Mouse (Mus musculus): ENCODE results near the gene Clmp. TPM values are rescaled to one million over a fixed set of nuclear protein-coding genes. Genes with fewer than 3 reads are reported as not detected.
"Not testable (repeated sequence)": the region's sequence is repeated elsewhere in the genome, so short reads cannot be mapped to it uniquely, and the experiment has no call there.

The Clmp gene
- polyA plus RNA-seq, 1 experiment from 2014 or later = 59.6 TPM

DNA sequence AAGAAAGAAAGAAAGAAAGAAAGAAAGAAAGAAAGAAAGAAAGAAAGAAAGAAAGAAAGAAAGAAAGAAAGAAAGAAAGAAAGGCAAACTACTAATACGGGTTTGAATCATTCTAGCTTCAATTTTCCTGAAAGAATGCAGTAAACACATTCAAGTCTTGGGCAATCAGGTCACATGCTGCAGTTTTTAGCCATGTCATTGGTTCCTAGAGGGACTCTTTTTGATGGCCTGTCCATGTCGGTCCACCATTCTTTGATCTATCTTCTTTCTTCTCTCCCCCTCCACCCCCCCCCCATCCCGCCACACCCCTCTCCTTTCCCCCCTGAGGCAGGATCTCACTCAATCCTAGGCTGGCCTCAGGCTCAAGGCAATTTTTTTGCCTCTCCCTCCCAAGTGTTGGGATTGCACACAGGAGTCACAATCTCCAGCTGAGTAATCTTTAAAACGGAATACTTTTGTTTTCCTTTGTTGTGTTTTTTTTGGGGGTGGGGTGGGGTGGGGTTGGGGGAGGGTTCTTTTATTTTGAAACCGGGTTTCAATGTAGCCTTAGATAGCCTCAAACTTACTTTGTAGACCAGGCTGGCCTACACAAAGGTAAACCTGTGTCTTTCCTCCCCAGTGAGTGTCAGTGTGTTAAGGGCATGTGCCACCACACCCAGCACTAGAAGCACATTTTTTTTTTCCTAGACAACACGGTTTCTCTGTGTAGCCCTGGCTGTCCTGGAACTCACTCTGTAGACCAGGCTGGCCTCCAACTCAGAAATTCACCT is 106.3 kb downstream of the Clmp start:
- no peak overlapping the region for H3K27ac ChIP-seq
- no peaks in the 10 kb centered on the region for H3K9me3 ChIP-seq (replicated peaks)
- H3K36me3 ChIP-seq = no peaks in the 10 kb centered on the region
- ATAC-seq (ENCODE audit: low FRiP score) = no peak
- no peaks in the 10 kb centered on the region for H3K4me1 ChIP-seq
- H3K4me2 ChIP-seq (replicated peaks) = no peak overlapping the region
- H3K9ac ChIP-seq = no peak overlapping the region
- 64% methylated on average over 6 of the region's 6 CpGs for WGBS
- no peak overlapping the region for H3K4me3 ChIP-seq
- no peaks in the 10 kb centered on the region for H3K27me3 ChIP-seq

DNA sequence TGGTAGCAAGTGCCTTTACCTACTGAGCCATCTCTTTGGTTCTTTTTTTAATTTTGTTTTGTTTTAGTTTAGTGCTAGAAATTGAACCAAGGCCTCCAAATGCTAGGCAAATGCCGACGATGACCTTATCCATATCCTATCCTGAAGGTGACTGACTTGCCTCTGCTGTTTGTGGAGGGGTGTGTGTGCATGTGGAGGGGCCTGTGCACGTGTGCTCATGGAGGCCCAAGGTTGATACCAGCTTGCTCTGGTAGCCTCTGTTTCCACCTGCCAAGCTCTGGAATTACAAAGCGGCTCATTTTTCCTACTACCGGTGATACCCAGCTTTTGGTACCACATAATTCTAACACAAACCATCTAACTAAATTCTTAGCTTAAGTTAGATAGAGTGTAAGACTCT is 107.8 kb downstream of the Clmp start:
- H3K9me3 ChIP-seq (replicated peaks) = no peaks in the 10 kb centered on the region
- H3K27me3 ChIP-seq = no peaks in the 10 kb centered on the region
- no peak overlapping the region for H3K4me3 ChIP-seq
- no peak overlapping the region for H3K9ac ChIP-seq
- no peak for ATAC-seq (ENCODE audit: low FRiP score)
- no peaks in the 10 kb centered on the region for H3K36me3 ChIP-seq
- no peak overlapping the region for H3K4me2 ChIP-seq (replicated peaks)
- no peaks in the 10 kb centered on the region for H3K4me1 ChIP-seq
- WGBS = 99% methylated on average over 5 of the region's 5 CpGs
- no peak overlapping the region for H3K27ac ChIP-seq

DNA sequence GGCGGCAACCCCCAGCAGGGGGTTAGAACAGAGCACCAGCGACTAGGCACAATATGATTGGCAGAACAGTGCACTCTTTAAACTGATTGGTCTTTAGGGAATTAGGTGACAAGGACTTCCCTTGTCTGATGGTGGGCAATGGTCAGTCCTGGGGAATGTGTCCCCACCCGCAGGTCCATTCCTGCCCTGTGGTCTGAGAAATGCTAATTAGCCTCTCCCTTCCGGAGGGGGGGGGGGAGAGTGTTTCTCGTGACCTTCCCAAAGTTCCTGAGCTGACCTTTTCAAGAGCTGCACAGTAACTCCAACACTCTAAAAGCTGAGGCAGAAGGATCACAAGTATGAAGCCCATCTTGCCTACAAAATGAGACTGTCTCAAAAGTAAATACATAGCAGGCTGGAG is 108.5 kb downstream of the Clmp start:
- no peaks in the 10 kb centered on the region for H3K9me3 ChIP-seq (replicated peaks)
- ATAC-seq (ENCODE audit: low FRiP score) = no peak
- H3K4me1 ChIP-seq = peaks cover 4% of the 10 kb centered on the region
- no peak overlapping the region for H3K9ac ChIP-seq
- H3K27me3 ChIP-seq = no peaks in the 10 kb centered on the region
- H3K4me3 ChIP-seq = no peak overlapping the region
- WGBS = 22% methylated on average over 5 of the region's 5 CpGs
- H3K36me3 ChIP-seq = no peaks in the 10 kb centered on the region
- H3K4me2 ChIP-seq (replicated peaks) = no peak overlapping the region
- no peak overlapping the region for H3K27ac ChIP-seq

DNA sequence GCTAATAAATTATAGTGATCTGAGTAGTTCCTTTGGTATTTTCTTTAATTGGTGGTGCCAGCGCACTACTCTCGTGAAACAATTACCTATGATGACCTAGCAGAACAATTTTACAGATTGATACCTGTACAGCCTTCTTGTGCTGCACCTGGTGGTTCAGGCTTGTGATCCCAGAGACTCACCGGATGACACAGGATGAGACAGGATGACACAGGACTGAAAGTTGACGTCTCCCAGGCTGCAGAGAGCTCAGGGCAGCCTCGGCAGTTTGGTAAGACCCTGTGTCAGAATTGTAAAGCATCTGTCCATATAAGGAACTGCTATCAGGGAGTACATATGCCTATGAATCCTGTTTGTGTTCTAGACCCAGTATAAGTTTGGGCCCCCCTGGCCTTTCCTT is 109.2 kb downstream of the Clmp start:
- Histone ChIP-seq H3K27me3 (no peaks in the 10 kb centered on the region), H3K4me1 (peaks cover 6% of the 10 kb centered on the region), H3K9me3 (replicated peaks) (no peaks in the 10 kb centered on the region), H3K27ac (no peak overlapping the region), H3K36me3 (no peaks in the 10 kb centered on the region), H3K9ac (no peak overlapping the region), H3K4me2 (replicated peaks) (no peak overlapping the region), H3K4me3 (no peak overlapping the region)
- no peak for ATAC-seq (ENCODE audit: low FRiP score)
- 78% methylated on average over 5 of the region's 5 CpGs for WGBS

DNA sequence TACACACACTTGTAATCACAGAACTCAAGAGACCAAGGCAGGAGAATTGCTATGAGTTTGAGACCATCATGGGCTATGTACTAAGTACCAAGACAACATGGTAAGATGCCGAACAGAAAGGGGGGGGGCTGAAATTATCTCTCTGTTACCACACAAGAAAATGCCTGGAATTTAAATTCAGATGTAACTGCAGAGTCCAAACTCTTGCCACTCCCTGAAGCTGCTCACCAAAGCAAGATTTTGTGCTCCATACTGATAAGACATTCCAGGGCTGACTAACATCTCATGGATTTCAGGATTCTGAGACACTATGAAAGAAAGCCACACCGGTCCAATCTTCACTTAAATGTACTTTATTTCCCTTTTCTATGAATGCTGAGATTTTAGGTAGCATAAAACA is 109.8 kb downstream of the Clmp start:
- no peak for ATAC-seq (ENCODE audit: low FRiP score)
- Histone ChIP-seq H3K9me3 (replicated peaks) (no peaks in the 10 kb centered on the region), H3K4me3 (no peak overlapping the region), H3K9ac (no peak overlapping the region), H3K4me2 (replicated peaks) (no peak overlapping the region), H3K27me3 (no peaks in the 10 kb centered on the region), H3K27ac (no peak overlapping the region), H3K4me1 (peaks cover 6% of the 10 kb centered on the region), H3K36me3 (no peaks in the 10 kb centered on the region)
- 80% methylated on average over 2 of the region's 2 CpGs for WGBS

DNA sequence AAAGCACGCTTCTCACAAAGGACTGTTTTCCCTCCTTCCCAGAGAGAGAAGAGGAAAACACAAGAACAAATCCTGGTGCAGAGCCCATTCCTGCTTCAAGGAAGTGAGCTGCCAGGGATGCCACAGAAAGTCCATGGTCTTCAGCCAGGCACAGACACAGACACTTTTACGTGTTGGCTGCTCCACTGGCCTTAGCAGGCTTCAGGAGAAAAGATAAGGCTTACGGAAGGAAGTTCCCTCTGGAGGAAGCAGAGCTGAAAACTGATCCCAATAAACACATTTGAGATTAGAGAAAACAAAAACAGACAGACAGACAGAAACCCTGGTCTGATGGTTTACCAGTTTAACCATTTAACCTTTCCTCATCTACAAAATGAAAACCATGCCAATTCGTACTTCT is 110.3 kb downstream of the Clmp start:
- no peaks in the 10 kb centered on the region for H3K27me3 ChIP-seq
- no peak for ATAC-seq (ENCODE audit: low FRiP score)
- WGBS = 80% methylated on average over 4 of the region's 4 CpGs
- H3K9me3 ChIP-seq (replicated peaks) = no peaks in the 10 kb centered on the region
- no peaks in the 10 kb centered on the region for H3K36me3 ChIP-seq
- H3K4me2 ChIP-seq (replicated peaks) = no peak overlapping the region
- H3K4me1 ChIP-seq = peaks cover 6% of the 10 kb centered on the region
- H3K27ac ChIP-seq = no peak overlapping the region
- H3K4me3 ChIP-seq = no peak overlapping the region
- no peak overlapping the region for H3K9ac ChIP-seq

DNA sequence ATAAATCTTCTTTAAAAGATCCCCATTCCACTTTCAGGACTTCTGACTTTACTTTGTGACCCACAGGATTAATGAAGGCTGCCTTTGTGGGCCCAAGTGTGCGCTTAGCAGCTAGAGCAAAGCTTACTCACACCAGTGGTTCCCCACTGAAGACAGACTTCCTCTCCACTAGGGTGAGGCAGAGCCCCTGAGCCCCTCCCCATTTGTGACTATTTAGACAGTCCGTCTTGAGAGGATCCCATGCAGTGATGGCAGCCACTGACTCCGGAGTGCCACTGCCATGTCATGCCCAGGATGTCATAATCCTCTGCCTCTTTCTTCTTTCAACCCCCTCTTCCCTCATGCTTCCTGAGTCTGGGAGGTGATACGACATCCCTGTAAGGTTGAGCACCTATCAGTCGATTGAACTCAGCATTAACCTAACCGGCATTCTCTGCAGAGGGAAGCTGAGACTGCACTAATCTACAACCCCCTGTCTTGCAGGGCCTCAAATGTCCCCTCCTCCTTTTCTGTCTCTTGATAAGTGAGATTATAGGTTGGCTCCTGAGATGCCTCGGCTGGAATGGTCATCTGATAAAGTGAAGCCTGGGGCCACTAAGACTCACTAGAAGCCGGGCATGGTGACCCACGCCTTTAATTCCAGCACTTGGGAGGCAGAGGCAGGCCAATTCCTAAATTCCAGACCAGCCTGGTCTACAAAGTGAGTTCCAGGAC is 112.6 kb downstream of the Clmp start:
- H3K27ac ChIP-seq = peak overlapping the region; percentile 26; the same call in 1 of the 2 replicates
- H3K9me3 ChIP-seq (replicated peaks) = no peaks in the 10 kb centered on the region
- peaks cover 4% of the 10 kb centered on the region for H3K36me3 ChIP-seq
- ATAC-seq (ENCODE audit: low FRiP score) = no peak
- no peak overlapping the region for H3K4me2 ChIP-seq (replicated peaks)
- no peaks in the 10 kb centered on the region for H3K27me3 ChIP-seq
- H3K9ac ChIP-seq = no peak overlapping the region
- 83% methylated on average over 9 of the region's 9 CpGs for WGBS
- no peak overlapping the region for H3K4me3 ChIP-seq
- H3K4me1 ChIP-seq = peaks cover 7% of the 10 kb centered on the region

DNA sequence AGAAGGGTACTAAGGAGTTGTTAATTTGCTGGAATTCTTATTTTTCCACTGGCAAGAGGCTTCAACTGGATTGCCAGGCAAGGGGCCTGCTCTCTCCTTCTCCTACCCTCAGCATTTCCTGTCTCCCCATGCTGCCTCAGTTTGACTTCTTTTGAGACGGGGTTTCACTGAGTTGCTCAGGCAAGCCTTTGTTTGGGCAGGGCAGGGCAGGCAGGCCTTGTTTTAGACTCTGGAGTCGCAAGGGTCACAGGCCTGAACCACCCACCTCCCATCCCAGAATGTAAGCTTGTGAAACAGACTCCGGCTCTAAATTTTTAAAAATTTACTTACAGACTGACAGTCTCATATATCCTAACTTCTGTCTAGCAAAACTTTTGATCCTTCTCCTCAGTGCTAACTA is 113.3 kb downstream of the Clmp start:
- H3K27me3 ChIP-seq = no peaks in the 10 kb centered on the region
- H3K36me3 ChIP-seq = peaks cover 11% of the 10 kb centered on the region
- no peak for ATAC-seq (ENCODE audit: low FRiP score)
- peak overlapping the region; percentile 99 for H3K27ac ChIP-seq
- peak overlapping the region; percentile 71; the same call in 1 of the 2 replicates for H3K4me2 ChIP-seq (replicated peaks)
- no peaks in the 10 kb centered on the region for H3K9me3 ChIP-seq (replicated peaks)
- 27% methylated on average over 3 of the region's 3 CpGs for WGBS
- no peak overlapping the region for H3K4me3 ChIP-seq
- H3K4me1 ChIP-seq = peaks cover 12% of the 10 kb centered on the region
- no peak overlapping the region for H3K9ac ChIP-seq

DNA sequence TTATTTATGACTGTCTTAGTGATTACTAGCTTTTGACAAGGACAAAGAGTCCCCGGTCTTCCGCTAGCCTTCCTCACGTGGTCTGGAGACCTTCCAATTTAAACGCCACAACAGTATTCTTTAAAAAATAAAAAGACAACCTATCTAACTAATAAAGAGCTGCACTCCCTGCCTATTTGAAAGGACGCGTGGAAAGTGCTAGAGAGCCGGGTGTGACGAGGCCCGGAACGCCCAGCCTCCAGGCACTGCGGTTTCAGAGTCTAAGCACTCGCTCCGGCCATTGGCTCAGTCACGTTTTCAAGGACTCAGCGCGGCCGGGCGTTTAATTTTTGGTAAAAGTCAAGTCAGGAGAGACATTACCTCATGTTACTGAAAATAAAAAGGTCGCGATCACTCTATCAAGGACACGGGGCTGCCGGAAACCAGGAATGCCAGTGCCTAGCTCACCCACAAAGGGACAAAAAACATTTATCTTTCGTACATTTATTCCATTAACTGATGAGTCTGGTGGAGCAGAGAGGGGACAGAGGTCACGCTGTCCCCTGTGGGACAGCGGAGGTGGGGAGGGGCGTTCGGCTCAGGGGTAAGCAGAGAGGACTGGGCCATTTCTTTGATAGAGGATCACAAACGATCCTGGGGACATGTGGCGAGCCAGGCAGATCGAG is 114.2 kb downstream of the Clmp start:
- WGBS = 2% methylated on average over 30 of the region's 30 CpGs
- peak overlapping the region; percentile 89 for H3K4me3 ChIP-seq

DNA sequence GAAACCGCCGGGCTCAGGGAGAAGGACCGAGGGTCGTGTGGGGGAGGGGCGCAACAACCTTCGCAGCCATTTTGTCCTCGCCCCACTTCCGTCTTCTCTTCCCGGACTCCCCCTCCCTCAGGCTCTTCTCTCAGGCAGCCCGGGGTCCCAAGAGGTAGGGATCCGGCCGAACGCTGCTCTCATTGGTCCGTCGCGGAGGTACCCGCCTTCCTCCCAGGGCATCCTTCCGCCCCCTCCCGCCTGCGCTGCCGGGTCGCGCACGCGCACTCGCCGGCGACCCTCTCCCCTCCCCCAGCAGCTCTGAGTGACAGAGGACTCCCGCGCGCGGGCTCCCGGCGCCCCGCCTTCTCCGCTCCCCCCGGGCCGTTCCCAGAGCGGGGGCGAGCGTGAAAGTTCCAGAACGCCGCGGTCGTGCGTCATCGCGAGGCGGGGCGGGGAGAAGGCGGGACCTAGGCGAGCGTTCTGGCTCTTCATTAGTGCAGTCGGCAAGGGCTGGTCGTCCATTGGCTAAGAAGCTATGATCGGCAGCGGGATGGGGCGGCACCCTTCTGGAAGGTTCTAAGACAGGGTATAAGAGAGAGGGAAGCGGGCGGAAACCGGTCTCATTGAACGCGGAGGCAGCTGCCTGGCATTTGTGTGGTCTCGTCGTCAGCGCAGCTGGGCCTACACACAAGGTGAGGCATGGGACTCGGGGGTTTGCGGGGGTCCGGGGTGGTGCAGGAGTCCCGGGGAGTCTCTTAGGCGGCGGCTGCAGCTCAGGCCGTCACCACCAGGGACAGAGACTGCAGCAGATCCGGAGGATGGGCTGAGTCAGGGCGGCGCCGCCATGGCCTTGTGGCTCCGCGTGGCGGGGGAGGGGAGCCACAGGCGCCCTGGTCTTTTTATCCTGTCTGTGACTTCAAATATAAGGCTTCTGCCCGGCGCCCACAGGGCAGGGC is 115.2 kb downstream of the Clmp start, which contains the start of gene Hspa8:
Hspa8 (plus strand) TSS at position 310 of the 938 bp plus-strand sequence.
- Histone ChIP-seq H3K36me3 (peaks cover 27% of the 10 kb centered on the region), H3K4me1 (peaks cover 25% of the 10 kb centered on the region), H3K9ac (peak within 1 kb of the TSS; percentile 100), H3K4me2 (replicated peaks) (peak within 1 kb of the TSS; percentile 75), H3K4me3 (peak within 1 kb of the TSS; percentile 89), H3K27ac (peak within 1 kb of the TSS; percentile 99), H3K9me3 (replicated peaks) (no peaks in the 10 kb centered on the region), H3K27me3 (no peaks in the 10 kb centered on the region)
- ATAC-seq (ENCODE audit: low FRiP score) = peak; percentile 98
- under 1% methylated on average over 60 of the region's 83 CpGs for WGBS

More for the DNA sequence above, 114.2 kb downstream of the Clmp start:
- no peaks in the 10 kb centered on the region for H3K9me3 ChIP-seq (replicated peaks)
- peak overlapping the region; percentile 99 for H3K27ac ChIP-seq
- peak; percentile 66 for ATAC-seq (ENCODE audit: low FRiP score)
- peaks cover 18% of the 10 kb centered on the region for H3K36me3 ChIP-seq
- H3K4me1 ChIP-seq = peaks cover 15% of the 10 kb centered on the region
- peak overlapping the region; percentile 71 for H3K4me2 ChIP-seq (replicated peaks)
- H3K9ac ChIP-seq = peak overlapping the region; percentile 78
- H3K27me3 ChIP-seq = no peaks in the 10 kb centered on the region

DNA sequence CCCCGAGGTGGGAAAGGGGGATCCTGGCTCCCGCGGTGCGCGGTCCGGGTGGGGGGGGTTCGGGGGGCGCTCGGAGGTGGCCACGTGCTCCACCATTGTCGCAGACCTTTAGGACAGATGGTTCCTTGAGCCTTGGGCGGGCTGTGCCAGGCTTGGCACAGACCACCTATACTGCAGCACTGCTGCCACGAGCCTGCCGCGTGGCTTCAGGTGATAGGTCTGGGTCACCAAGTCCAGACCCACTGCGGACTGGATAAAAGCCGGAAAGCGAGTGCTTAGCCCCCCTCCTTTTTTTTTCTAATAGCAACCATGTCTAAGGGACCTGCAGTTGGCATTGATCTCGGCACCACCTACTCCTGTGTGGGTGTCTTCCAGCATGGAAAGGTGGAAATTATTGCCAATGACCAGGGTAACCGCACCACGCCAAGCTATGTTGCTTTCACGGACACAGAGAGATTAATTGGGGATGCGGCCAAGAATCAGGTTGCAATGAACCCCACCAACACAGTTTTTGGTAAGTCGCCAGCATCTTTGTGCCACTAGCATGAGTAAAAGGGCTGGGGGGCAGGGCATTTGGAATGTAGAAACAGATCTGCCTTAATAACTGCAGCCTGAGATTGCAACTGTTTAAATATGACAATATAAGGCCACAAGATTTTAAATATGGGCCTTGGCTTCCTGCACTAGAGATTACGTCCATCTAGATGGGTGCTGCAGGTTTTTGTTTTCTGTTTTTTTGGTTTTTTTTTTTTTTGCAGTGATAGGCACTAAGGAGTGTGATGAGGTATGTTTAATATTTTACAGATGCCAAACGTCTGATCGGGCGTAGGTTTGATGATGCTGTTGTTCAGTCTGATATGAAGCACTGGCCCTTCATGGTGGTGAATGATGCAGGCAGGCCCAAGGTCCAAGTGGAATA is 116.1 kb downstream of the Clmp start:
- peaks cover 30% of the 10 kb centered on the region for H3K4me1 ChIP-seq
- peak overlapping the region; percentile 89 for H3K4me3 ChIP-seq
- H3K36me3 ChIP-seq = peaks cover 30% of the 10 kb centered on the region
- H3K27me3 ChIP-seq; H3K9me3 ChIP-seq (replicated peaks): not testable (repeated sequence)
- H3K4me2 ChIP-seq (replicated peaks) = peak overlapping the region; percentile 75
- peak; percentile 30 for ATAC-seq (ENCODE audit: low FRiP score)
- peak overlapping the region; percentile 99 for H3K27ac ChIP-seq
- H3K9ac ChIP-seq = peak overlapping the region; percentile 100
- under 1% methylated on average over 28 of the region's 28 CpGs for WGBS
